Mouse (Mus musculus) myocyte (in vitro differentiated cells): ENCODE measurements around the gene Taf1c. TPM values are rescaled to one million over a fixed set of nuclear protein-coding genes. Genes with fewer than 3 reads are reported as not detected.

ENCODE experiments used
- H3K27me3 ChIP-seq: one replicate; pipeline ENCODE4 v1.6.1; 2011; ENCODE audit not compliant: control insufficient read depth, insufficient read depth, insufficient read length
- H3K36me3 ChIP-seq: one replicate; pipeline ENCODE4 v1.6.1; 2011; ENCODE audit not compliant: control insufficient read depth, insufficient read depth
- H3K4me2 ChIP-seq: one replicate; pipeline ENCODE4 v1.6.1; 2011; ENCODE audit warnings: low read depth, control low read depth
- H3K4me3 ChIP-seq: one replicate; pipeline ENCODE4 v1.5.1; 2011; ENCODE audit warnings: mild to moderate bottlenecking, control low read depth, moderate library complexity
- H3K79me2 ChIP-seq: one replicate; pipeline ENCODE4 v1.6.1; 2011; ENCODE audit not compliant: control insufficient read depth, insufficient read depth
- H3ac ChIP-seq: one replicate; pipeline ENCODE4 v1.6.1; 2011; ENCODE audit not compliant: control insufficient read depth, insufficient read length
- CEBPB ChIP-seq: IDR thresholded peaks from 2 replicates; pipeline ENCODE4 v1.6.1; 2011; ENCODE audit warnings: mild to moderate bottlenecking, moderate library complexity; ENCODE audit not compliant: poor library complexity, insufficient read depth, severe bottlenecking
- E2F4 ChIP-seq: IDR thresholded peaks from one replicate; pipeline ENCODE4 v1.6.1; 2011; ENCODE audit warnings: mild to moderate bottlenecking, control low read depth, moderate library complexity; ENCODE audit not compliant: insufficient read depth
- MAX ChIP-seq: IDR thresholded peaks from one replicate; pipeline ENCODE4 v1.6.1; 2011; ENCODE audit warnings: low read depth, mild to moderate bottlenecking, control low read depth
- MYOD1 ChIP-seq, 3 experiments: IDR thresholded peaks; one replicate each; pipeline ENCODE4 v1.6.1; 2011; ENCODE audit warnings: control low read depth in 2 of 3, low read depth in 2 of 3, mild to moderate bottlenecking in 2 of 3, moderate library complexity in 1 of 3; ENCODE audit not compliant: insufficient read length in 2 of 3, control insufficient read depth in 1 of 3
- MYOG ChIP-seq, 3 experiments: IDR thresholded peaks; one replicate each; pipeline ENCODE4 v1.6.1; 2011; ENCODE audit warnings: control low read depth in 2 of 3, low read depth in 2 of 3, mild to moderate bottlenecking in 2 of 3; ENCODE audit not compliant: insufficient read length in 2 of 3, control insufficient read depth in 1 of 3, insufficient read depth in 1 of 3
- POLR2A ChIP-seq: IDR thresholded peaks from one replicate; pipeline ENCODE4 v1.6.1; 2011; ENCODE audit warnings: low read depth, mild to moderate bottlenecking, control low read depth, moderate library complexity; ENCODE audit not compliant: insufficient read length
- POLR2AphosphoS2 ChIP-seq: IDR thresholded peaks from one replicate; pipeline ENCODE4 v1.6.1; 2011; ENCODE audit warnings: low read depth, control low read depth; ENCODE audit not compliant: insufficient read length
- REST ChIP-seq: IDR thresholded peaks from one replicate; pipeline ENCODE4 v1.6.1; 2011; ENCODE audit warnings: mild to moderate bottlenecking, control low read depth, moderate library complexity; ENCODE audit not compliant: insufficient read depth, insufficient read length
- SRF ChIP-seq: IDR thresholded peaks from one replicate; pipeline ENCODE4 v1.6.1; 2011; ENCODE audit warnings: low read depth; ENCODE audit not compliant: control insufficient read depth, insufficient read length
- TCF12 ChIP-seq: IDR thresholded peaks from one replicate; pipeline ENCODE4 v1.6.1; 2011; ENCODE audit warnings: mild to moderate bottlenecking, control low read depth; ENCODE audit not compliant: poor library complexity, insufficient read depth, severe bottlenecking
- TCF3 ChIP-seq: IDR thresholded peaks from one replicate; pipeline ENCODE4 v1.6.1; 2011; ENCODE audit warnings: low read depth, control low read depth; ENCODE audit not compliant: insufficient read length
- USF1 ChIP-seq: IDR thresholded peaks from one replicate; pipeline ENCODE4 v1.6.1; 2011; ENCODE audit warnings: low read depth, mild to moderate bottlenecking, control low read depth, moderate library complexity
- polyA plus RNA-seq: library from polyadenylated mRNA; unstranded; fragments of >200 nt; fragmentation: generic; extraction: Trizol; gene quantifications from one replicate; pipeline ENCODE4 v1.2.1, GENCODE M21; 2012; ENCODE audit warnings: missing spikeins

The Taf1c gene
- polyA plus RNA-seq, 1 experiment = 6.8 TPM

DNA sequence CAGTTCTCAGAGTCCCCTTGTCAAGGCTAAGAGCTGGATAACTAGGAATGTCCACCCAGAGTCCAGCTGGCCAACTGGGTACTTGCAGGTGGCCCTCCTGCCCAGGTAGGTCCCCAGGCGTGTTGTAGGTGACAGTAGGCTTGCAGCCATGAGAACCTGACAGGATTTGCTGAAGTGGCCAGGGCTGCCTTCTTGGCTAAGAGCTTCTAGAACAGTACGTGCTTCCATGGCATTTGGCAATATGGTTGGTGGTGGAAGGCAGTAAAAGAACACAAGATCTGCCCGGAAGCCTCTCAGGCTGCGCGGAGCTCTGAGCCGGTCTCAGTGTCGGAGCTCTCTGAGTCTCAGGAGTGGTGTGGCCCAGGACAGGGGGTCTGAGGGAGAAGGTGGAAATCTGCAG lies 19.9 kb upstream of the Taf1c start:
- Histone ChIP-seq H3K36me3 (no peaks in the 10 kb centered on the region), H3K79me2 (no peaks in the 10 kb centered on the region), H3K4me3 (no peak overlapping the region), H3K4me2 (no peak overlapping the region), H3ac (no peak overlapping the region), H3K27me3 (peaks cover 89% of the 10 kb centered on the region)
- no peak for TF ChIP-seq SRF
- no peak for TF ChIP-seq MYOG (IDR thresholded peaks at IDR 0.05; ENCODE audit: control insufficient read depth in 1 of 3, insufficient read depth in 1 of 3, insufficient read length in 2 of 3, low read depth in 2 of 3)
- TF ChIP-seq POLR2A = no peak
- TF ChIP-seq MAX = no peak
- no peak for TF ChIP-seq E2F4
- no peak for TF ChIP-seq MYOD1 (IDR thresholded peaks at IDR 0.05; ENCODE audit: control insufficient read depth in 1 of 3, insufficient read length in 2 of 3, low read depth in 2 of 3)
- TF ChIP-seq REST = no peak

DNA sequence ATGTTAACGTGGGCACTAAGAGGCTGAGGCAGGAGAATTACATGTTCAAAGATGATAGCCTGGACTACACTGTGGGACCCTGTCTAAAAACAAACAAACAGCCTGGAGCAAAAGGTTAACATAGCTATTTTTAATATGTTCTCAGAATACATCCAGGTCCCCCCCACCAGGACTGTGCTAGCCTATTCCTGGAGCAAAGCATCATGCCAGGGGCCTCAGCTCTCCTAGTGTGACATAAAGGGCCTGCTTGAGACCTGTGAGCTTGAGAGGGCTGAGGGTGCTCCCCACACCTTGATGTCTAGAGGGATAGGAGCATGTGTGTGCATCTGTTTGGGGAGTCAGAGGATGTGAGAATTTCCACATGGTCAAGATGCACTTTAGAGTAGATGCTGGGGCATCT lies 18.7 kb upstream of the Taf1c start:
- Histone ChIP-seq H3K4me3 (no peak overlapping the region), H3K27me3 (peaks cover 79% of the 10 kb centered on the region), H3K4me2 (no peak overlapping the region), H3K79me2 (no peaks in the 10 kb centered on the region), H3K36me3 (no peaks in the 10 kb centered on the region), H3ac (no peak overlapping the region)
- TF ChIP-seq SRF = no peak
- no peak for TF ChIP-seq E2F4
- TF ChIP-seq POLR2AphosphoS2 = no peak
- no peak for TF ChIP-seq USF1
- no peak for TF ChIP-seq POLR2A
- no peak for TF ChIP-seq MYOD1 (IDR thresholded peaks at IDR 0.05; ENCODE audit: control insufficient read depth in 1 of 3, insufficient read length in 2 of 3, low read depth in 2 of 3)
- no peak for TF ChIP-seq MYOG (IDR thresholded peaks at IDR 0.05; ENCODE audit: control insufficient read depth in 1 of 3, insufficient read depth in 1 of 3, insufficient read length in 2 of 3, low read depth in 2 of 3)
- no peak for TF ChIP-seq MAX
- no peak for TF ChIP-seq TCF3

DNA sequence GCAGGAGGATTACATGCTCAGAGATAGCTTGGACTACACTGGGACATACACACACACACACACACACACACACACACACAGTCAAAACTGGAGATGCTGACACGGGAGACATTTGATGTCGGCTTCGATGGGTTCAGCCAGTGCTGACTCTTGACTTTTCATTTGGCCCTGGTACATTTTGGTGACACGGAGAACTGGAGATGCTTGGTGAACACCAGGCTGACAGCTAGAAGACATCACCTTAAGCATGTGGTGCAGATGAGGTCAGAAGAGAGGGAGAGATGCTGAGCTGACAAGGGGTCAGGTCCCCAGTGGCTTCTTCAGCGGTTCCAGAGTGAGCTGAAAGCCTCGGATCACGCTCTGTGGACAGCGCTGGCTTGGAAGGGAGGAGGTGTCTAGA lies 18.0 kb upstream of the Taf1c start:
- H3K79me2 ChIP-seq = no peaks in the 10 kb centered on the region
- H3K36me3 ChIP-seq = no peaks in the 10 kb centered on the region
- no peak overlapping the region for H3ac ChIP-seq
- H3K4me3 ChIP-seq = no peak overlapping the region
- TF ChIP-seq TCF12 (no peak), POLR2A (no peak), MAX (no peak), USF1 (no peak), E2F4 (no peak), TCF3 (no peak), MYOG (IDR thresholded peaks at IDR 0.05; ENCODE audit: control insufficient read depth in 1 of 3, insufficient read depth in 1 of 3, insufficient read length in 2 of 3, low read depth in 2 of 3) (no peak), POLR2AphosphoS2 (no peak), SRF (no peak), REST (no peak), CEBPB (no peak), MYOD1 (IDR thresholded peaks at IDR 0.05; ENCODE audit: control insufficient read depth in 1 of 3, insufficient read length in 2 of 3, low read depth in 2 of 3) (no peak)
- H3K4me2 ChIP-seq = no peak overlapping the region
- H3K27me3 ChIP-seq = peaks cover 80% of the 10 kb centered on the region

DNA sequence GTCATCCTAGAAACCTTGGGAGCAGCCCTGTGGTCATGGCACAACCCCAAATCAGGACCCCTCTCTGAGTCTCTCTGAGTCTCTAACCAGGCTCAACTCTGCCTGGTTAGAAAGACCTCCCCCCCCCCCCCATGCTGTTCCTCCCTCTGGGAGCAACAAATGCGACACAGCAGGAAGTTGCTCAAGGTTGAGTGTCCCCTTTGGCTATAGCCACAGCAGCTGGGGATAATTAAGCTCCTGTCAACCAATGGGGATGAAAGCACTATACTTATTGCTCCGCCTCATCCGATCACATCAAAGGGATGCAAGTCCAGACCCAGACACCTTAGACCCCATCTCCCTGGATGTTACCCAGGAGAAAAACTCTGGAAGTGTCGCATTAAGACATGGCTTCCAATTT lies 17.5 kb upstream of the Taf1c start:
- Histone ChIP-seq H3K4me3 (no peak overlapping the region), H3K4me2 (no peak overlapping the region), H3K79me2 (no peaks in the 10 kb centered on the region), H3K36me3 (no peaks in the 10 kb centered on the region), H3ac (no peak overlapping the region), H3K27me3 (peaks cover 81% of the 10 kb centered on the region)
- TF ChIP-seq POLR2A (no peak), TCF3 (no peak), SRF (no peak), MYOG (IDR thresholded peaks at IDR 0.05; ENCODE audit: control insufficient read depth in 1 of 3, insufficient read depth in 1 of 3, insufficient read length in 2 of 3, low read depth in 2 of 3) (no peak), USF1 (no peak), MAX (no peak), E2F4 (no peak), MYOD1 (IDR thresholded peaks at IDR 0.05; ENCODE audit: control insufficient read depth in 1 of 3, insufficient read length in 2 of 3, low read depth in 2 of 3) (no peak), TCF12 (no peak), POLR2AphosphoS2 (no peak), CEBPB (no peak), REST (no peak)

DNA sequence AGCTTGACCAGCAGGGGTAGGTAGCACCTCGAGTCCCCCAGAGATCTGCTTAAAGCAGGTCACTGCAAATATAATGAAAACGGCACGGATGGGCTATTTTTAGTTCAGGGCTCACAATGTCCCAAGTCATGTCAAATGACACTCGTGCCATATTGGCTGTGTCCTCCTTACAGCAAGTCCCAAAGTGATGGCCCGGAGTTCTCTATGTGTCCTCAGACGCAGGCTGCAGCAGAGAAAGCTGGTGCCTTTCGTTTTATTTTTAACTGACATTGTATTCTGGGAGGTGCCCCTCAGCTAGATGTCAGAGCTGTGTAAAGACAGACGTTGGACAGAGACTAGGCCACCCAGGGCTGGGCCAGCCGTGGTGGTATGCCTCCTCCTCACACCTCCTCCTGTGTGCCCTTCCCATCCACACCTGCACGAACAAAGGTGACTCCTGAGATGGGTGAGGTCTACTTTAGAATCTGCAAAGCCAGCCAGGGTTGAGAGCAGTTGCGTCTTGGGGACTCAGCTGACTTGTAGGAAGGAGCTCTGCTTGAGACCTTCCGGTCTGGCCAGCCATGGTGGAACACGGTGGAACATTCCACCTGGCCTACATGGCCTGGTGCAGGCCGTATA lies 15.9 kb upstream of the Taf1c start:
- H3K4me3 ChIP-seq = no peak overlapping the region
- H3K36me3 ChIP-seq = no peaks in the 10 kb centered on the region
- no peak overlapping the region for H3ac ChIP-seq
- H3K79me2 ChIP-seq = no peaks in the 10 kb centered on the region
- no peak overlapping the region for H3K4me2 ChIP-seq
- H3K27me3 ChIP-seq = peaks cover 81% of the 10 kb centered on the region
- TF ChIP-seq TCF12 (no peak), POLR2AphosphoS2 (no peak), SRF (no peak), MAX (no peak), USF1 (no peak), MYOD1 (IDR thresholded peaks at IDR 0.05; ENCODE audit: control insufficient read depth in 1 of 3, insufficient read length in 2 of 3, low read depth in 2 of 3) (no peak), REST (no peak), POLR2A (no peak), TCF3 (no peak), CEBPB (no peak), E2F4 (no peak), MYOG (IDR thresholded peaks at IDR 0.05; ENCODE audit: control insufficient read depth in 1 of 3, insufficient read depth in 1 of 3, insufficient read length in 2 of 3, low read depth in 2 of 3) (no peak)
